8 mouse cellular contexts compared by ENCODE assay signal in the genomic region with DNA sequence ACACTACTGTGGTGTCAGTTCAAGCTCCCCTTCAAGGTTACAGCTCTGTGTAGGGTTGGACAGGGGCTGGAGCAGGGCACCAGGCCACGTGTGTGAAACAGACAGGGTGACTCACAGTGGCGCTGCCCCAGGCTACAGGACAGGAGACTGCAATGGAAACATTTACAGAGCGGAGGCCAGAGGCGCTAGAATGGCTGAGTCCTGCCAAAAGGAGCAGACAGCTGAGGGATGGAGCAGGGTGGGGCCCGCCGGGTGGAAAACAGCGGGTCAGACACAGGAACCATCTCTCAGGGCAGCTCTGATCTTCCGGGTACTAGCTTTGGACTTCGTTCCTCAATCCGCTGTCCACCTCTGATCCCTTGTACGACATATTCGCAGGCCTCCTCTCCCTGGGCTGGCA. TPM values are rescaled to one million over a fixed set of nuclear protein-coding genes. Genes with fewer than 3 reads are reported as not detected.
DNase-seq lines count a peak whose midpoint lies in the region; ATAC-seq lines count a peak whose summit lies in the region.
"Had no signal": no experiment of that assay in that cellular context is flagged by ENCODE, and none has a peak within 500 bp of the region (broad histone marks: within the 10 kb centered on the region; RNA-seq: fewer than 3 reads in every experiment).

No protein-coding gene starts in this region.

- no peak overlapping the region for H3K4me3 ChIP-seq in heart, embryonic 15.5 days
- H3K4me3 ChIP-seq in lung, embryonic 15.5 days, result no peak overlapping the region
- H3K4me3 ChIP-seq: midbrain, embryonic 12.5 days had no signal

- H3K36me3 ChIP-seq in heart, embryonic 15.5 days, result no peaks in the 10 kb centered on the region
- no peaks in the 10 kb centered on the region for H3K36me3 ChIP-seq in lung, embryonic 15.5 days

- ATAC-seq in heart, embryonic 15.5 days (replicated peaks; ENCODE audit: insufficient number of reproducible peaks, insufficient read depth, low FRiP score, low read depth), result peak; percentile 84
- ATAC-seq in lung, embryonic 15.5 days (ENCODE audit: borderline replicate concordance, extremely low read depth, low FRiP score, low TSS enrichment), result peak; percentile 32; the same call in 1 of the 2 replicates

- H3K9me3 ChIP-seq in heart, embryonic 15.5 days (replicated peaks), result no peaks in the 10 kb centered on the region
- no peaks in the 10 kb centered on the region for H3K9me3 ChIP-seq in lung, embryonic 15.5 days
- H3K9me3 ChIP-seq: midbrain, embryonic 12.5 days had no signal

- H3K27me3 ChIP-seq in heart, embryonic 15.5 days, result peaks cover 13% of the 10 kb centered on the region
- no peaks in the 10 kb centered on the region for H3K27me3 ChIP-seq in lung, embryonic 15.5 days
- H3K27me3 ChIP-seq: midbrain, embryonic 12.5 days had no signal

- peaks cover 30% of the 10 kb centered on the region for H3K4me1 ChIP-seq in heart, embryonic 15.5 days (replicated peaks)
- H3K4me1 ChIP-seq in lung, embryonic 15.5 days, result peaks cover 12% of the 10 kb centered on the region; the same call in 1 of the 2 replicates

- H3K27ac ChIP-seq in heart, embryonic 15.5 days, result peak overlapping the region; percentile 63
- H3K27ac ChIP-seq in lung, embryonic 15.5 days, result peak overlapping the region; percentile 25; the same call in 1 of the 2 replicates
- H3K27ac ChIP-seq: midbrain, embryonic 12.5 days had no signal

- H3K4me2 ChIP-seq in heart, embryonic 15.5 days, result no peak overlapping the region
- no peak overlapping the region for H3K4me2 ChIP-seq in lung, embryonic 15.5 days
- H3K4me2 ChIP-seq: midbrain, embryonic 12.5 days had no signal

- H3K9ac ChIP-seq in heart, embryonic 15.5 days, result no peak overlapping the region
- H3K9ac ChIP-seq in lung, embryonic 15.5 days, result no peak overlapping the region
- H3K9ac ChIP-seq: midbrain, embryonic 12.5 days had no signal

- peak; percentile 83 for DNase-seq in MN1 (ENCODE audit: low spot score)
- peak; percentile 88 to 91 for DNase-seq in adrenal gland, postnatal 36 days
- no peak for DNase-seq in natural killer cell, adult 2 months (ENCODE audit: low spot score in 2 of 2)
- no peak for DNase-seq in right cerebral cortex, postnatal 25 days
- no peak for DNase-seq in embryo, embryonic 10.5 days (ENCODE audit: low spot score)

- WGBS in heart, embryonic 15.5 days, result 42% methylated on average over 12 of the region's 12 CpGs
- WGBS in lung, embryonic 15.5 days, result 55% methylated on average over 12 of the region's 12 CpGs

RNA-seq across cellular contexts. Expression of a gene that starts 4.3 kb away (rescaled TPM):
- total RNA-seq in adrenal gland, postnatal 36 days (2021), result under 1 TPM; 0.49 to 0.79 TPM
- 0.63 and 0.76 TPM in 2 replicates for polyA plus RNA-seq in heart, embryonic 15.5 days (2015; fragmentation: Nextera tagmentation; extraction: Ambion mirVana)
- 0.86 and 1.0 TPM in 2 replicates for polyA plus RNA-seq in lung, embryonic 15.5 days (2015; fragmentation: Nextera tagmentation; extraction: Ambion mirVana)

RNA-seq across cellular contexts. Expression of a gene that starts 13.5 kb away (rescaled TPM):
- 1 to 10 TPM; 2.8 to 4.7 TPM for total RNA-seq in adrenal gland, postnatal 36 days (2021)
- 1.5 and 5.4 TPM in 2 replicates for polyA plus RNA-seq in heart, embryonic 15.5 days (2015; fragmentation: Nextera tagmentation; extraction: Ambion mirVana)
- polyA plus RNA-seq in lung, embryonic 15.5 days (2015; fragmentation: Nextera tagmentation; extraction: Ambion mirVana), result 6.1 and 6.6 TPM in 2 replicates

RNA-seq across cellular contexts. Expression of a gene that starts 31.9 kb away (rescaled TPM):
- total RNA-seq in adrenal gland, postnatal 36 days (2021), result 10 to 100 TPM; 15.2 to 17.9 TPM
- polyA plus RNA-seq in heart, embryonic 15.5 days (2015; fragmentation: Nextera tagmentation; extraction: Ambion mirVana), result 14.0 and 14.7 TPM in 2 replicates
- polyA plus RNA-seq in lung, embryonic 15.5 days (2015; fragmentation: Nextera tagmentation; extraction: Ambion mirVana), result 5.2 and 6.3 TPM in 2 replicates

RNA-seq across cellular contexts. Expression of a gene that starts 50.9 kb away (rescaled TPM):
- 10 to 100 TPM; 11.9 to 12.3 TPM for total RNA-seq in adrenal gland, postnatal 36 days (2021)
- polyA plus RNA-seq in heart, embryonic 15.5 days (2015; fragmentation: Nextera tagmentation; extraction: Ambion mirVana), result 15.5 and 19.5 TPM in 2 replicates
- polyA plus RNA-seq in lung, embryonic 15.5 days (2015; fragmentation: Nextera tagmentation; extraction: Ambion mirVana), result 40.0 and 41.8 TPM in 2 replicates

RNA-seq across cellular contexts. Expression of a gene that starts 57.0 kb away (rescaled TPM):
- not detected for total RNA-seq in adrenal gland, postnatal 36 days (2021)
- 0.47 TPM in 1 of 2 replicates, not detected in the other for polyA plus RNA-seq in heart, embryonic 15.5 days (2015; fragmentation: Nextera tagmentation; extraction: Ambion mirVana)
- polyA plus RNA-seq in lung, embryonic 15.5 days (2015; fragmentation: Nextera tagmentation; extraction: Ambion mirVana), result 0.10 TPM in 1 of 2 replicates, not detected in the other

Comparison
In these comparisons a context has a peak if more than half of its experiments do, and no peak if none do; other contexts are left out.
1. DNase-seq: peak in MN1 (single experiment) and adrenal gland, postnatal 36 days (2 of 2); none in natural killer cell, adult 2 months (0 of 2), right cerebral cortex, postnatal 25 days (single experiment) and embryo, embryonic 10.5 days (single experiment).